Mouse (Mus musculus) right cerebral cortex, adult 18-20 months (tissue): ENCODE measurements at regions not wholly inside any gene's neighbourhood (a gene's known extent, or its start where the extent isn't known, plus 50 kb on each side); places are given as distances from the start of the nearest gene placed in this dataset.

Experiments
- DNase-seq: peaks from one replicate; pipeline ENCODE4 v3.0.0; 2022; ENCODE audit warnings: mixed read lengths

DNA sequence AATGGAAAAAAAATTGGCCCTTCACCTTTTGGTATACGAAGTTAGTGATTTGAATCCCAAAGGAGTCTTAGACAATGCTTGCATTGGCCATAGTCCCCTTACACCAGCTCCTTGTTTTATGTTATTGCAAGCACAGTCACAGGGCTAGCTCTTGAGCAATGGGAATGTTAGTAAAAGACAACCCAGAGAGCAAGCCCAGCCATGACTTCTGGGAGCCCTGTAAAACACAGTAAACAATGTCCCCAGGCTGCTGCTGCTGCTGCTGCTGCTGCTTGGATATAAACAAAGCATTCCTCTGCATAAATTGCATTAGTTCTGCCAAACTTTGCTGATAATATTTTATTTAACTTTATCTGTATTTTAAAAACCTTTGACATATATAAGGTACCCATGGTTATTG is 334.0 kb downstream of the Med10 start:
- no peak for DNase-seq

- no peak for DNase-seq
Measured at GRCm38 (mm10) chr13:70144461-70144860, 342.3 kb downstream of the Med10 start.

DNA sequence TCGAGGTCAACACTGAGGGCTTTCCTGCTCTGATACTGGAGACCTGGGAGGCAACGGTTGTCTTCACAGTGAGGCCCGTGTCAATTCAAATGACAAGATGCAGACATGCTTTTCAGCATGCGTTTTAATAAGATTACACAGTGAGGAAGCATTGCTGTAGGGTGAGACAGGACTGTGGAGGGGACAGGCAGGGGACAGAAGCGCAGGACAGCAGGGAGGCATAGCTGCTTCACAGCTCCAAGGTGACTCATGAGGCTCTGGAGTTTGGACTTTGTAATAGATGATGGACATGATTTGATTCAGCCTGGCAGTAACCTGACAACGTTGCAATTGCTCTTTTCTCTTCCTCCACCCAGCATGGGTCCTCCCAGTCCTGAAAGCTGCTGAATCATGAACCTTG is 343.3 kb downstream of the Med10 start:
- no peak for DNase-seq

- no peak for DNase-seq
Measured at GRCm38 (mm10) chr13:70149041-70149898, 347.1 kb downstream of the Med10 start.

GRCm38 (mm10) chr13:70149899-70150184 is 347.6 kb downstream of the Med10 start:
- DNase-seq = no peak

DNA sequence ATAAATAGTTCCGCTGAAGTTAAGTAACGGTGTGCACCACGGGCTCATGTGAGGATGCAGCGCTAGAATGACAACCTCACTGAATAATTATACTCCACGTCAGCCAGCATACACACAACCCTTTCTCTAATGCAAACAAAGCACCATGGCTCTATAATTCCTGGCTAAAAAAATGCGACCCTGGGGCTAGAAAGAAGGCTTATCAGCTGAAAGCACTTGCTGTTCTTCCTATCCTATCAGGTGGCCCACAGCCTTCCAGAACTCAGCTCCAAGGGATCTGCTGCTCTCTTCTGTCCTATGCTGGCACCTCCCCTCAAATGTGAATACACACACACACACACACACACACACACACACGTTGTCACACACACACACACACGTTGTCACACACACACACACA is 350.9 kb downstream of the Med10 start:
- DNase-seq = no peak

DNA sequence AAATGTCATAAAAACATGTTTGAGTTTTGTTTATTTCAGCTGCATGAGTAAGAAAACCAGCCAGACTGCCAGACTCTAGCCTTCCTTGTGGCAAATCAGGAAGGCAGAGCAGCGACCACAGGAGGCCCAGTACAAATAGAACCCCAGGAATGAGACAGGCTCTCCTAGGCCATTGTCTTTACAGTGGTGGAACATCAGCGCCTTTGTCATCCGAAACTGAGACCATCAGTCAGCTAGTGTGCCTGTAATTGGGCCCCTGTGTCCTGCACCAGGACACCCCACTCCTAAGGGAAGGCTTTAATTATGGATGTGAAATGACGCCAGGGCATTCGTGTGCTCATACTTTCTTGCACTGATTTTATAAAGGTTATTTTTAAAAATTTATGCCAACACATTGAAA is 353.4 kb downstream of the Med10 start:
- DNase-seq = no peak

GRCm38 (mm10) chr13:70156975-70157588 is 354.9 kb downstream of the Med10 start:
- no peak for DNase-seq

- DNase-seq = no peak
Measured at GRCm38 (mm10) chr13:70159065-70159464, 356.9 kb downstream of the Med10 start.

- peak; percentile 64 for DNase-seq
Measured at GRCm38 (mm10) chr13:70159604-70160003, 357.4 kb downstream of the Med10 start.

GRCm38 (mm10) chr13:70162115-70162514 is 359.9 kb downstream of the Med10 start:
- DNase-seq = no peak

- DNase-seq = no peak
Measured at GRCm38 (mm10) chr13:70165511-70166225, 363.5 kb downstream of the Med10 start.

GRCm38 (mm10) chr13:70167747-70168146 is 365.6 kb downstream of the Med10 start:
- DNase-seq = no peak

- no peak for DNase-seq
Measured at GRCm38 (mm10) chr13:70168906-70169305, 366.7 kb downstream of the Med10 start.

GRCm38 (mm10) chr13:70177066-70177465 is 374.9 kb downstream of the Med10 start:
- DNase-seq = no peak

DNA sequence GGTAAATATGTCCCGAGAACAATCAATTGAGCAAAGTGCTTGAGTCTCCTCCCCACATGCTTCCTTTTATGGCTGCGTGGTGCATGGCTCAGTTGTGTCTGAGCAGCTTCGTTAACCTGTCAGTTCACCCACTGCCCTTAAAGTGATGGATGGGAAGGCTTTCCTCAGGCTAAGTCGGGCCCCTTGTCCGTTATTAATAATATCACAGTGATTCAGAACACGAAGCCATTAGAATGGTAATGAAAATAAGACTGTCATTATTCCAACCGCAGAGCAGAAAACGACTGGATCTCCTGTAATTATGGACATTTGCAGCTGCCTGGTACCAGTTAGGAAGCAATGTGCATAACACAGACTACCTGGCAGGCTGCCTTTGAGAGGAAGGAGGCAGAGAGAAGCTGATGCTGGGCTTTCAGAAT is 375.9 kb downstream of the Med10 start:
- no peak for DNase-seq

DNA sequence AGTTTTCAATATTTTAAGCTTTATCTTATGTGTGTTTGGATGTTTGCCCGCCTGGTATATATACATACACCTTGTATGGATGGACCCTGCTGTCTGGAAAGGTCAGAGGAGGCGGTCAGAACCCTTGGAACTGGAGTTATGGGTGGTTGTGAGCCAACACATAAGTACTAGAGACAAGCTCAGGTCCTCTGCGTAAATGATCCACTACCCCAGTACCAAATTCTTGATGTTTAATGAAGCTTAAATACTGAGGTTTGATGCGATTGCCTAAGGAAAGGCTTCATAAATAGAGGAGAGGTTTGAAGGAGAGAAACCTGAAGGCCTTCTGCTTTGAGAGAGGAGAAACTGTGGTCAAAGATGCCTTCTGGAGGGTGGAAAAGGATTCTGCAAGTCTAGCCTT is 388.8 kb downstream of the Med10 start:
- DNase-seq = no peak

- peak; percentile 37 for DNase-seq
Measured at GRCm38 (mm10) chr13:70192101-70193025, 390.2 kb downstream of the Med10 start.

GRCm38 (mm10) chr13:70193270-70193669 is 391.1 kb downstream of the Med10 start:
- DNase-seq = no peak

DNA sequence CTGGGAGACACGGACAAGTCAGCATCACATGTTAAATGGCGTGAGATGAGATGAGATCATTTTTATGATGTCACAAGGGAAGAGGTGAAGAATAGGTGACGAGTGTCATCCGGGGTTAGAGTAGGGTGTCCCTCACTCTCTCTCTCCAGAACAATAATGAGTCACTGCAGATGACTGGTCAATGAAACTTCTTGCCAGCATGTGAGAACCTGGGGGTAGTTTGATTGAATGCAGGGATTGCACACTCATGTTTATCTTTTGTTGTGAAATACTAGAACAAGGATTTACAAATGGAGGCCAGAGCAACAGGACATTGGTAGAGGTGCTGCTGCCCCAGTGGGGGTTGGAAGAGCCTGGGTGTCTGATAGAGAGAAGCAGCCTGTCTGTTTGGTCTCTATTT is 393.7 kb downstream of the Med10 start:
- no peak for DNase-seq

GRCm38 (mm10) chr13:70198638-70199037 is 396.4 kb downstream of the Med10 start:
- DNase-seq = no peak

- DNase-seq = no peak
Measured at GRCm38 (mm10) chr13:70199087-70199486, 396.9 kb downstream of the Med10 start.

DNA sequence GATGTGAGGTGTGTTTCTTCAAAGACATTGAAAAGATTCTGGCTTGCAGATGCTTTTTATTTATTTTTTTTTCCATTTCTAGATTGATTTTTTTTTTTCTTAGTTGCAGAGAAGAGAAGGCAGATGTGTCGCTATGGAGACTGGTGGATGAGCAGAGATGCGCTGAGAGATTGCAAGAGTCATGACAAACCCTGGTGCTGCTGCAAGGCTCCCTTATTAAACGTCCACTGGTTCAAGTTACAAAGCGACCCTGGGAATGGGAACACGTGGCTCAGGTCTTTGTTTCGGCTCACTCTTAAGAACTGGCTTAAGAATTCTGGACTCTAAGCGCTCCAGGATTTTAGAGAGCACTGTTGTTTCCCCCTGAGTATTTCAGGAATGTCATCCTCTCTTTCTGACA is 403.1 kb downstream of the Med10 start:
- no peak for DNase-seq
